Mouse (Mus musculus) right cerebral cortex, postnatal 14 days (tissue): ENCODE results near the gene Rab9.
"Not testable (repeated sequence)": the region's sequence is repeated elsewhere in the genome, so short reads cannot be mapped to it uniquely, and the experiment has no call there.

Experiments used
- DNase-seq: peaks from one replicate; pipeline ENCODE4 v3.0.0; 2022

The Rab9 gene

GRCm38 (mm10) chrX:166479365-166479983 lies at the start of gene Rab9:
Gene Rab9, minus strand, starts transcription at chrX:166479867.
- DNase-seq, result peak; percentile 88

GRCm38 (mm10) chrX:166528126-166528525 lies 48.5 kb upstream of the Rab9 start:
- no peak for DNase-seq

GRCm38 (mm10) chrX:166525637-166526315 lies 46.1 kb upstream of the Rab9 start:
- no peak for DNase-seq

GRCm38 (mm10) chrX:166520782-166521181 lies 41.1 kb upstream of the Rab9 start:
- DNase-seq, result no peak

- DNase-seq, result no peak
Observed at GRCm38 (mm10) chrX:166518345-166518744, 38.7 kb upstream of the Rab9 start, which contains the start of gene Tceanc. Gene Tceanc, minus strand, starts transcription at chrX:166518567.

GRCm38 (mm10) chrX:166516631-166517030 lies 37.0 kb upstream of the Rab9 start:
- no peak for DNase-seq

- no peak for DNase-seq
Observed at GRCm38 (mm10) chrX:166515923-166516322, 36.3 kb upstream of the Rab9 start.

GRCm38 (mm10) chrX:166514035-166514434 lies 34.4 kb upstream of the Rab9 start:
- DNase-seq, result not testable (repeated sequence)

- no peak for DNase-seq
Observed at GRCm38 (mm10) chrX:166512071-166512470, 32.4 kb upstream of the Rab9 start.

- DNase-seq, result no peak
Observed at GRCm38 (mm10) chrX:166511107-166511506, 31.4 kb upstream of the Rab9 start.

GRCm38 (mm10) chrX:166509761-166510738 lies 30.4 kb upstream of the Rab9 start:
- peak; percentile 90 for DNase-seq

- DNase-seq, result no peak
Observed at GRCm38 (mm10) chrX:166504421-166504820, 24.8 kb upstream of the Rab9 start.

GRCm38 (mm10) chrX:166499496-166500190 lies 20.0 kb upstream of the Rab9 start:
- DNase-seq, result no peak

- DNase-seq, result no peak
Observed at GRCm38 (mm10) chrX:166497771-166498170, 18.1 kb upstream of the Rab9 start.

GRCm38 (mm10) chrX:166495052-166495451 lies 15.4 kb upstream of the Rab9 start:
- DNase-seq, result no peak

- DNase-seq, result peak; percentile 12
Observed at GRCm38 (mm10) chrX:166478631-166479364, 869 bp downstream of the Rab9 start.

GRCm38 (mm10) chrX:166477393-166477792 lies 2.3 kb downstream of the Rab9 start:
- no peak for DNase-seq

- DNase-seq, result no peak
Observed at GRCm38 (mm10) chrX:166472612-166473011, 7.1 kb downstream of the Rab9 start.

GRCm38 (mm10) chrX:166468321-166468720 lies 11.3 kb downstream of the Rab9 start:
- DNase-seq, result no peak

GRCm38 (mm10) chrX:166455525-166455924 lies 24.1 kb downstream of the Rab9 start:
- no peak for DNase-seq

- no peak for DNase-seq
Observed at GRCm38 (mm10) chrX:166454331-166454730, 25.3 kb downstream of the Rab9 start.

GRCm38 (mm10) chrX:166453532-166453931 lies 26.1 kb downstream of the Rab9 start:
- DNase-seq, result no peak
